Mouse (Mus musculus): ENCODE results near the gene Ubxn7. TPM values are rescaled to one million over a fixed set of nuclear protein-coding genes. Genes with fewer than 3 reads are reported as not detected.

Gene Ubxn7
- total and polyA plus RNA-seq, 2 experiments from 2014 or later: 10.7 to 37.0 TPM

- 60% methylated on average over 3 of the region's 3 CpGs for WGBS
- no peak for DNase-seq (ENCODE audit: low spot score)
- Histone ChIP-seq H3K4me1 (ENCODE audit: insufficient read depth, low read length) (no peaks in the 10 kb centered on the region), H3K36me3 (ENCODE audit: insufficient read depth, low read length) (peaks cover 4% of the 10 kb centered on the region; the same call in 1 of the 2 replicates), H3K9me3 (ENCODE audit: low read length) (no peaks in the 10 kb centered on the region), H3K9ac (replicated peaks; ENCODE audit: low read length, poor library complexity, severe bottlenecking) (no peak overlapping the region), H3K4me3 (ENCODE audit: low read depth, low read length) (no peak overlapping the region), H3K27me3 (ENCODE audit: insufficient read depth, low read length) (no peaks in the 10 kb centered on the region), H3K27ac (ENCODE audit: low read depth, low read length) (no peak overlapping the region), H3K4me2 (ENCODE audit: low read depth, low read length, poor library complexity, severe bottlenecking) (no peak overlapping the region)
- ATAC-seq (ENCODE audit: low FRiP score): no peak
- no peak for TF ChIP-seq CTCF (IDR thresholded peaks at IDR 0.05)
These were observed 64.4 kb downstream of the Ubxn7 start for GRCm38 (mm10) chr16:32396541-32396835.

GRCm38 (mm10) chr16:32398206-32398605, 66.1 kb downstream of the Ubxn7 start:
- Histone ChIP-seq H3K27ac (ENCODE audit: low read depth, low read length) (no peak overlapping the region), H3K36me3 (ENCODE audit: insufficient read depth, low read length) (peaks cover under 1% of the 10 kb centered on the region; the same call in 1 of the 2 replicates), H3K9ac (replicated peaks; ENCODE audit: low read length, poor library complexity, severe bottlenecking) (no peak overlapping the region), H3K4me3 (ENCODE audit: low read depth, low read length) (no peak overlapping the region), H3K9me3 (ENCODE audit: low read length) (no peaks in the 10 kb centered on the region), H3K27me3 (ENCODE audit: insufficient read depth, low read length) (no peaks in the 10 kb centered on the region), H3K4me1 (ENCODE audit: insufficient read depth, low read length) (no peaks in the 10 kb centered on the region), H3K4me2 (ENCODE audit: low read depth, low read length, poor library complexity, severe bottlenecking) (no peak overlapping the region)
- WGBS: 76% methylated on average over 3 of the region's 3 CpGs
- no peak for DNase-seq (ENCODE audit: low spot score)
- ATAC-seq (ENCODE audit: low FRiP score): no peak
- TF ChIP-seq CTCF (IDR thresholded peaks at IDR 0.05): no peak

- WGBS: 84% methylated on average over 7 of the region's 7 CpGs
- Histone ChIP-seq H3K4me1 (ENCODE audit: insufficient read depth, low read length) (no peaks in the 10 kb centered on the region), H3K9me3 (ENCODE audit: low read length) (no peaks in the 10 kb centered on the region), H3K36me3 (ENCODE audit: insufficient read depth, low read length) (no peaks in the 10 kb centered on the region), H3K4me3 (ENCODE audit: low read depth, low read length) (no peak within 1 kb of the TSS), H3K4me2 (ENCODE audit: low read depth, low read length, poor library complexity, severe bottlenecking) (no peak within 1 kb of the TSS), H3K27me3 (ENCODE audit: insufficient read depth, low read length) (no peaks in the 10 kb centered on the region), H3K27ac (ENCODE audit: low read depth, low read length) (no peak within 1 kb of the TSS), H3K9ac (replicated peaks; ENCODE audit: low read length, poor library complexity, severe bottlenecking) (no peak within 1 kb of the TSS)
- DNase-seq (ENCODE audit: low spot score) (no peak), ATAC-seq (ENCODE audit: low FRiP score) (no peak)
- TF ChIP-seq CTCF (IDR thresholded peaks at IDR 0.05): no peak
These were observed 68.2 kb downstream of the Ubxn7 start, which contains the start of gene Tm4sf19 for GRCm38 (mm10) chr16:32400267-32400666. TSS of gene Tm4sf19 (plus strand) at chr16:32400506.

- no peak overlapping the region for H3K27ac ChIP-seq (ENCODE audit: low read depth, low read length)
- ATAC-seq (ENCODE audit: low FRiP score) (no peak), DNase-seq (ENCODE audit: low spot score) (no peak)
- H3K4me3 ChIP-seq (ENCODE audit: low read depth, low read length): no peak overlapping the region
- no peaks in the 10 kb centered on the region for H3K36me3 ChIP-seq (ENCODE audit: insufficient read depth, low read length)
- no peak overlapping the region for H3K4me2 ChIP-seq (ENCODE audit: low read depth, low read length, poor library complexity, severe bottlenecking)
- H3K9ac ChIP-seq (replicated peaks; ENCODE audit: low read length, poor library complexity, severe bottlenecking): no peak overlapping the region
- no peaks in the 10 kb centered on the region for H3K4me1 ChIP-seq (ENCODE audit: insufficient read depth, low read length)
- no peaks in the 10 kb centered on the region for H3K27me3 ChIP-seq (ENCODE audit: insufficient read depth, low read length)
- H3K9me3 ChIP-seq (ENCODE audit: low read length): no peaks in the 10 kb centered on the region
- 83% methylated on average over 9 of the region's 9 CpGs for WGBS
- TF ChIP-seq CTCF (IDR thresholded peaks at IDR 0.05): no peak
These were observed 69.4 kb downstream of the Ubxn7 start for GRCm38 (mm10) chr16:32401335-32401965.

GRCm38 (mm10) chr16:32402818-32403217, 70.8 kb downstream of the Ubxn7 start:
- no peaks in the 10 kb centered on the region for H3K4me1 ChIP-seq (ENCODE audit: insufficient read depth, low read length)
- 92% methylated on average over 3 of the region's 3 CpGs for WGBS
- H3K4me3 ChIP-seq (ENCODE audit: low read depth, low read length): no peak overlapping the region
- no peak overlapping the region for H3K4me2 ChIP-seq (ENCODE audit: low read depth, low read length, poor library complexity, severe bottlenecking)
- H3K36me3 ChIP-seq (ENCODE audit: insufficient read depth, low read length): no peaks in the 10 kb centered on the region
- no peak for DNase-seq (ENCODE audit: low spot score)
- no peaks in the 10 kb centered on the region for H3K9me3 ChIP-seq (ENCODE audit: low read length)
- no peak for TF ChIP-seq CTCF (IDR thresholded peaks at IDR 0.05)
- no peak for ATAC-seq (ENCODE audit: low FRiP score)
- H3K27me3 ChIP-seq (ENCODE audit: insufficient read depth, low read length): no peaks in the 10 kb centered on the region
- H3K9ac ChIP-seq (replicated peaks; ENCODE audit: low read length, poor library complexity, severe bottlenecking): no peak overlapping the region
- H3K27ac ChIP-seq (ENCODE audit: low read depth, low read length): no peak overlapping the region

- Histone ChIP-seq H3K27ac (ENCODE audit: low read depth, low read length) (no peak overlapping the region), H3K4me1 (ENCODE audit: insufficient read depth, low read length) (no peaks in the 10 kb centered on the region), H3K27me3 (ENCODE audit: insufficient read depth, low read length) (no peaks in the 10 kb centered on the region), H3K36me3 (ENCODE audit: insufficient read depth, low read length) (no peaks in the 10 kb centered on the region), H3K9ac (replicated peaks; ENCODE audit: low read length, poor library complexity, severe bottlenecking) (no peak overlapping the region), H3K4me2 (ENCODE audit: low read depth, low read length, poor library complexity, severe bottlenecking) (no peak overlapping the region), H3K4me3 (ENCODE audit: low read depth, low read length) (no peak overlapping the region), H3K9me3 (ENCODE audit: low read length) (no peaks in the 10 kb centered on the region)
- DNase-seq (ENCODE audit: low spot score) (no peak), ATAC-seq (ENCODE audit: low FRiP score) (no peak)
- 93% methylated on average over 9 of the region's 9 CpGs for WGBS
- TF ChIP-seq CTCF (IDR thresholded peaks at IDR 0.05): no peak
These were observed 73.7 kb downstream of the Ubxn7 start for GRCm38 (mm10) chr16:32405716-32406115.
